Mouse (Mus musculus): ENCODE data around the gene Gm3233. TPM values are rescaled to one million over a fixed set of nuclear protein-coding genes. Genes with fewer than 3 reads are reported as not detected.
"Not testable (repeated sequence)": the region's sequence is repeated elsewhere in the genome, so short reads cannot be mapped to it uniquely, and the experiment has no call there.

Gm3233 gene
- not detected in 2 replicates for polyA plus RNA-seq (2012; ENCODE audit: insufficient read depth, insufficient read length, missing spikeins)

DNA sequence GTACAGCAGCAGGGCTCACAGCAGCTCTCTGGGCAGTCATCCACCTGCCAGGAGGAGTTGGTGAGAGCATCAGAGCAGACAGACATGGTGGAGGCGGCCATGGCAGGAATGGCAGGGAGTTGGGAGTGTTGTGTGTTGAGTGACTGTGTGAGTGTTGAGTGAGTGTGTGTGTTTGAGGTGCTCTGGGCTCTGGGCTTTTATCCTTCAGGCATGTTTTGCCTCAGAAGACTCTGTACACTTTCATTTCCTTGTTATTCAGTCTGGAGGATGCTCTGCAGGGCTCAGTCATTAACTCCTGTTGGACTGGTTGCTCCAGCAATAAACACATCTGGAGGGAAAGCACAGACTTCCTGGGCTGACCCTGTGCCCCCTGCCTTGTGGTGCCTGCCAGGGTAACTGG lies at the start of gene Gm3233:
Gene Gm3233, minus strand, starts transcription at position 101 of the 400 bp plus-strand sequence.
- H3K4me1 ChIP-seq (ENCODE audit: control insufficient read depth, insufficient read depth, insufficient read length, low read length); H3K4me3 ChIP-seq (ENCODE audit: insufficient read depth, low read depth, low read length); H3K27ac ChIP-seq (replicated peaks; ENCODE audit: low read depth, low read length): not testable (repeated sequence)

DNA sequence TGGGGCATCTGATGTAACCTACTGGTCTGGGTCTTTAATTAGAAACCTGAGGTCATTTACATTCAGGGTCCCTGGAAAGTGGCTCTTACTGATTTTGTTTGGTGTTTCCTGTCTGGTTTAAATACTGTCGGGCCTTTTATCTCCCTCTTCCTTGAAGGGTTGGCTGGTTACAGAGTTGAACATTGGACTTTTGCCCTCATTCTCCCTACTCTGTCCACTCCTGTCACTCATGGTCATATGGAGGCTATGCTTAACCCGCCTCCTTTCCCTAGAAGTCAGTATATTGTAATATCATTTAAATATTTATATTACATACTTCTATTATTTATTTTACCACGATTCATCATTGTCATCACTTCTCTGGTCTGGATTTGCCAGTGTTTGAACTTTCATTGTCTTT lies 44.6 kb upstream of the Gm3233 start:
- Histone ChIP-seq H3K4me3 (ENCODE audit: insufficient read depth, low read depth, low read length) (no peak overlapping the region), H3K27ac (replicated peaks; ENCODE audit: low read depth, low read length) (no peak overlapping the region), H3K4me1 (ENCODE audit: control insufficient read depth, insufficient read depth, insufficient read length, low read length) (no peaks in the 10 kb centered on the region)

DNA sequence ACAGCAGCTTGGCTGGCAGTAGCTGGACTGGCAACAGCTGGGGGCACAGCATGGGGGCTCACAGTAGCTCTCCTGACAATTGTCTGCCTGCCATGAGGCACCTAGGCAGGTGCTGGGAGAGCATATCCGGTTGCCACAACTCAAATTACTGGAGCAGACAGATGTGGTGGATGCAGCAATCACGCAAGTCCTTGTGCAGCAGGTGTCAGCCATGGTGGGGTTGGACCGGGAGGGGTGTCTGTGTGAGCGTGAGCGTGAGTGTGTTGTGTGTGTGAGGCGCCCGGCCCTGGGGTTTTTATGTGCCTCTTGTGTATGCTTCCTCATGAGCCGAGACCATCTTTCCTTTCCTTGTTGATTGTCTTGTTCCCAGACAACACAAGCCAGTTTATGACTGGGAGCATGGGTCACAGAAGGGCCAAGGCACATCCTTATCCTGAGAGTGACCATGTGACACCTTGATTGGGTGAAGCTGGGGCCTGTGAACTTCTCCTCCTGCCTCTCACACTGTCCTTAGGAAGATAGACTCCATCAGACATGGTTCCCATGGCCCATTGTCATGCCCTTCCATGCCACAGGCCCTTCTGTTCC lies 39.5 kb upstream of the Gm3233 start, which contains the start of gene Gm19668:
Gene Gm19668, minus strand, starts transcription at position 213 of the 588 bp plus-strand sequence.
- H3K4me1 ChIP-seq (ENCODE audit: control insufficient read depth, insufficient read depth, insufficient read length, low read length), result no peaks in the 10 kb centered on the region
- no peak within 1 kb of the TSS for H3K4me3 ChIP-seq (ENCODE audit: insufficient read depth, low read depth, low read length)
- no peak within 1 kb of the TSS for H3K27ac ChIP-seq (replicated peaks; ENCODE audit: low read depth, low read length)

DNA sequence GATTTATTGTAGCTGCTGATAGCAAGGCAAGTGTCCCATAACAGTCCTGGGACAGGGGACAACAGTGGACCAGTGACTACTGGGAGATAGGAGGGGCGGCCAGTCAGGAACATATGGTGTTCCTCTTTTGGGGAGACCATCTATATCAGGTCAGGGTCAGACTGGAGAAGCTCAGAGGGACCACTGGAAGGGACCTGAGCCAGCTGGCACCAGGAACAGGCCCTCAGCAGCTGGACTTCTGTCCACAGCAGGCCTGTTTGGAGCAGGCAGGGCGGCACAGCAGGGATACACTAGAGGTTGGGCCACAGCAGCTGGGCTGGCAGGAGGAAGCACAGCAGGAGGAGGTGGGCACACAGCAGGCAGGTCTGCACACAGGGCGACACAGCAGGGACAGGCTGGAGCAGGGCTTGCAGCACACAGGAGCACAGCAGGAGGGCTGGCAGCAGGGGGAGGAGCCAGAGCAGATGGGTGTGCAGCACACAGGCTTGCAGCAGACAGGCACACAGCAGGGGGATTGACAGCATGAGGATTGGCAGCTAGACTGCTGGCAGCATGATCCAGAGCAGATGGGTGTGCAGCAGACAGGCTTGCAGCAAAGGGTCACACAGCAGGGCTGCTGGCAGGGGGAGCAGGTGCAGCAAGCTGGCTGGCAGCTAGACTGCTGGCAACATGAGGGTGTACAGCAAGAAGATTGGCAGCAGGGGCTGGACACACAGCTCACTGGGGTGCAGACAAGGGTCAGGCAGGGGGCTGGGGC lies 38.9 kb upstream of the Gm3233 start:
- H3K4me3 ChIP-seq (ENCODE audit: insufficient read depth, low read depth, low read length); H3K4me1 ChIP-seq (ENCODE audit: control insufficient read depth, insufficient read depth, insufficient read length, low read length); H3K27ac ChIP-seq (replicated peaks; ENCODE audit: low read depth, low read length): not testable (repeated sequence)

DNA sequence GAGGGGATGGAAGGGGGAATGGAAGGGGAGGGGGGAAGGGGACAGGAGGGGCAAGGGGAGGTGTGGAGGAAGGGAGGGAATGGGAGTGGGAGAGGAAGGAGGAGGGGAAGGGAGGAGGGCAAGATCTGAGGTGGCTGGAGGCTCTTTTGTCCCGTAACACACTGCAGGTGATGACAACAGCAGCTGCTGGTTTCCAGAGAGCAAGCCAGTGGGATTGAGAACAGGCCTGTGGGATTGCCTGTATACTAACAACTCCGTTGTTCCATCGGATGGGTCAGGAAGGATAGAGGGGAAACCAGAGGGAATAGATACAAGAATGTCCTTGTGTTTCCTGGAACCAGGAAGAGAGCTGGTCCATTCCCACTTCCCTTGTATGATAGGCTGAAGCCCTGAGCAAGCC lies 38.2 kb upstream of the Gm3233 start:
- H3K4me3 ChIP-seq (ENCODE audit: insufficient read depth, low read depth, low read length), result no peak overlapping the region
- H3K4me1 ChIP-seq (ENCODE audit: control insufficient read depth, insufficient read depth, insufficient read length, low read length), result no peaks in the 10 kb centered on the region
- no peak overlapping the region for H3K27ac ChIP-seq (replicated peaks; ENCODE audit: low read depth, low read length)

DNA sequence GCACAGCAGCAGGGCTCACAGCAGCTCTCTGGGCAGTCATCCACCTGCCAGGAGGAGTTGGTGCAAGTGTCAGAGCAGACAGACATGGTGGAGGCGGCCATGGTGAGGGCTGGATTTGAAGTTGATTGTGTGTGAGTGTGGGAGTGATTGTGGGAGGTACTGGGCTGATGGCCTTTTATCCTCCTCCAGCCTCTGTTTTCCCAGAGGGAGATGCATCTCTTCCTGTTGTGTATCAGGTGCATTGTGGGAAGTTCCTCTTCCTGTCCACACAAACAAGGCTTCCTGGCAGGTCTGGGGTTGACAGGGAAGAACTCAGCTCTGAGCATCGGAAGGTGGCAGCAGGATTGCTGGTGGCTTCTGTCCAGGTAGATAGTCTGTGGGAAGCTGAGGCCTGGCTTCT lies 35.5 kb upstream of the Gm3233 start, which contains the start of gene Gm9639:
Gene Gm9639, minus strand, starts transcription at position 101 of the 400 bp plus-strand sequence.
- Histone ChIP-seq H3K27ac (replicated peaks; ENCODE audit: low read depth, low read length) (no peak within 1 kb of the TSS), H3K4me3 (ENCODE audit: insufficient read depth, low read depth, low read length) (no peak within 1 kb of the TSS), H3K4me1 (ENCODE audit: control insufficient read depth, insufficient read depth, insufficient read length, low read length) (no peaks in the 10 kb centered on the region)

DNA sequence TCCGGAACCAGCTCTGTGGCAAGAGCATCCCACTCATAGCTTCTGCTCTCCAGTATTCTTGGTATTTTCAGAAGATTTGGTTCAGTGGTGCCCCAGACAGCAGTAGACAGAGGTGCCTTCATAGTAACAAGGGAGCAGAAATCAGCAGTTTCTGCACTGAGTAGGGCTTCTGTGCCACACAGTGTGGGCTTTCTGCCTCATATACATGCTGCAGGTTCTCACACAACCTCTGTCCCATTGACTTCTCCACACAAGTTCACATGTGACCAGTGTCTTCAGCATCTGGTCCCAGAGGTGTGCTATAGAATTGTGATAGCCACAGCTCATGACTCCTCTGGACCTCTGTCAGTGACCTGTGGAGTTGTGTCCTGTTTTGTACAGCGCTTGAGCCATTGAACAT lies 29.1 kb upstream of the Gm3233 start:
- Histone ChIP-seq H3K27ac (replicated peaks; ENCODE audit: low read depth, low read length) (no peak overlapping the region), H3K4me1 (ENCODE audit: control insufficient read depth, insufficient read depth, insufficient read length, low read length) (no peaks in the 10 kb centered on the region), H3K4me3 (ENCODE audit: insufficient read depth, low read depth, low read length) (no peak overlapping the region)

DNA sequence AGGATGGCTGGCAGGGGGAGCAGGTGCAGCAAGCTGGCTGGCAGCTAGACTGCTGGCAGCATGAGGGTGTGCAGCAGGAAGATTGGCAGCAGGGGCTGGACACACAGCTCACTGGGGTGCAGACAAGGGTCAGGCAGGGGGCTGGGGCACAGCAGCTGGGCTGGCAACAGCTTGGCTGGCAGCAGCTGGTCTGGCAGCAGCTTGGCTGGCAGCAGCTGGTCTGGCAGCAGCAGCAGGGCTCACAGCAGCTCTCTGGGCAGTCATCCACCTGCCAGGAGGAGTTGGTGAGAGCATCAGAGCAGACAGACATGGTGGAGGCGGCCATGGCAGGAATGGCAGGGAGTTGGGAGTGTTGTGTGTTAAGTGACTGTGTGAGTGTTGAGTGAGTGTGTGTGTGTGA lies 28.4 kb upstream of the Gm3233 start, which contains the start of gene Gm7137:
Gene Gm7137, minus strand, starts transcription at position 325 of the 400 bp plus-strand sequence.
- H3K4me1 ChIP-seq (ENCODE audit: control insufficient read depth, insufficient read depth, insufficient read length, low read length); H3K4me3 ChIP-seq (ENCODE audit: insufficient read depth, low read depth, low read length); H3K27ac ChIP-seq (replicated peaks; ENCODE audit: low read depth, low read length): not testable (repeated sequence)

DNA sequence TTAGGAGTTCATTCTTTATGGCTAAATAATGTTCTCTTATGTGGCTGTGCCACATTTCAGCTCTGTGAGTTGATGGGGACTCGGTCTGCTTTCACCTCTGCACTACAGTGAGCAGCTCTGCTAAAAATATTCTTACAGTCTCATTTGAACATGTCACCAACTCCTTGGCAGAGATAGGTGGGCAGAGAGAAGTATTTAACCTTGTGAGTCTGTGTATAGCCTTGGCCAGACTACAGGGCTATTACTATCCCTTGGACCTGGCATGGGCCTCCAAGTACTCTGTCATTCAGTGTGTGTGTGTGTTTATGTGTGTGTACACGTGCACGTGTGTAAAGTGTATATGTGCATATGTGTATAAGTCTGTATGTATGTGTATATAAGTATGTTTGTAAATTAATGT lies 23.9 kb upstream of the Gm3233 start:
- not testable (repeated sequence) for H3K4me1 ChIP-seq (ENCODE audit: control insufficient read depth, insufficient read depth, insufficient read length, low read length); H3K4me3 ChIP-seq (ENCODE audit: insufficient read depth, low read depth, low read length); H3K27ac ChIP-seq (replicated peaks; ENCODE audit: low read depth, low read length)

DNA sequence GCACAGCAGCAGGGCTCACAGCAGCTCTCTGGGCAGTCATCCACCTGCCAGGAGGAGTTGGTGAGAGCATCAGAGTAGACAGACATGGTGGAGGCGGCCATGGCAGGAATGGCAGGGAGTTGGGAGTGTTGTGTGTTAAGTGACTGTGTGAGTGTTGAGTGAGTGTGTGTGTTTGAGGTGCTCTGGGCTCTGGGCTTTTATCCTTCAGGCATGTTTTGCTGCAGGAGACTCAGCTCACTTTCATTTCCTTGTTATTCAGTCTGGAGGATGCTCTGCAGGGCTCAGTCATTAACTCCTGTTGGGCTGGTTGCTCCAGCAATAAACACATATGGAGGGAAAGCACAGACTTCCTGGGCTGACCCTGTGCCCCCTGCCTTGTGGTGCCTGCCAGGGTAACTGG lies 23.0 kb upstream of the Gm3233 start, which contains the start of gene Gm3250:
Gene Gm3250, minus strand, starts transcription at position 101 of the 400 bp plus-strand sequence.
- not testable (repeated sequence) for H3K4me3 ChIP-seq (ENCODE audit: insufficient read depth, low read depth, low read length); H3K4me1 ChIP-seq (ENCODE audit: control insufficient read depth, insufficient read depth, insufficient read length, low read length)

DNA sequence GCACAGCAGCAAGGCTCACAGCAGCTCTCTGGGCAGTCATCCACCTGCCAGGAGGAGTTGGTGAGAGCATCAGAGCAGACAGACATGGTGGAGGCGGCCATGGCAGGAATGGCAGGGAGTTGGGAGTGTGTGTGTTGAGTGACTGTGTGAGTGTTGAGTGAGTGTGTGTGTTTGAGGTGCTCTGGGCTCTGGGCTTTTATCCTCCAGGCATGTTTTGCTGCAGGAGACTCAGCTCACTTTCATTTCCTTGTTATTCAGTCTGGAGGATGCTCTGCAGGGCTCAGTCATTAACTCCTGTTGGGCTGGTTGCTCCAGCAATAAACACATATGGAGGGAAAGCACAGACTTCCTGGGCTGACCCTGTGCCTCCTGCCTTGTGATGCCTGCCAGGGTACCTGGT lies 17.4 kb upstream of the Gm3233 start, which contains the start of gene Gm7138:
Gene Gm7138, minus strand, starts transcription at position 101 of the 400 bp plus-strand sequence.
- not testable (repeated sequence) for H3K4me1 ChIP-seq (ENCODE audit: control insufficient read depth, insufficient read depth, insufficient read length, low read length); H3K4me3 ChIP-seq (ENCODE audit: insufficient read depth, low read depth, low read length); H3K27ac ChIP-seq (replicated peaks; ENCODE audit: low read depth, low read length)

More for the DNA sequence above, 23.0 kb upstream of the Gm3233 start, which contains the start of gene Gm3250:
- H3K27ac ChIP-seq (replicated peaks; ENCODE audit: low read depth, low read length), result not testable (repeated sequence)

DNA sequence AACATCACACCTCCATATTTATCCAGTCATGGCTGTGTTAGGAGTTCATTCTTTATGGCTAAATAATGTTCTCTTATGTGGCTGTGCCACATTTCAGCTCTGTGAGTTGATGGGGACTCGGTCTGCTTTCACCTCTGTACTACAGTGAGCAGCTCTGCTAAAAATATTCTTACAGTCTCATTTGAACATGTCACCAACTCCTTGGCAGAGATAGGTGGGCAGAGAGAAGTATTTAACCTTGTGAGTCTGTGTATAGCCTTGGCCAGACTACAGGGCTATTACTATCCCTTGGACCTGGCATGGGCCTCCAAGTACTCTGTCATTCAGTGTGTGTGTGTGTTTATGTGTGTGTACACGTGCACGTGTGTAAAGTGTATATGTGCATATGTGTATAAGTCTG lies 12.7 kb upstream of the Gm3233 start:
- H3K27ac ChIP-seq (replicated peaks; ENCODE audit: low read depth, low read length); H3K4me1 ChIP-seq (ENCODE audit: control insufficient read depth, insufficient read depth, insufficient read length, low read length); H3K4me3 ChIP-seq (ENCODE audit: insufficient read depth, low read depth, low read length): not testable (repeated sequence)

DNA sequence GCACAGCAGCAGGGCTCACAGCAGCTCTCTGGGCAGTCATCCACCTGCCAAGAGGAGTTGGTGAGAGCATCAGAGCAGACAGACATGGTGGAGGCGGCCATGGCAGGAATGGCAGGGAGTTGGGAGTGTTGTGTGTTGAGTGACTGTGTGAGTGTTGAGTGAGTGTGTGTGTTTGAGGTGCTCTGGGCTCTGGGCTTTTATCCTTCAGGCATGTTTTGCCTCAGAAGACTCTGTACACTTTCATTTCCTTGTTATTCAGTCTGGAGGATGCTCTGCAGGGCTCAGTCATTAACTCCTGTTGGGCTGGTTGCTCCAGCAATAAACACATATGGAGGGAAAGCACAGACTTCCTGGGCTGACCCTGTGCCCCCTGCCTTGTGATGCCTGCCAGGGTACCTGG lies 11.7 kb upstream of the Gm3233 start, which contains the start of gene Gm3238:
Gene Gm3238, minus strand, starts transcription at position 101 of the 400 bp plus-strand sequence.
- H3K4me1 ChIP-seq (ENCODE audit: control insufficient read depth, insufficient read depth, insufficient read length, low read length); H3K27ac ChIP-seq (replicated peaks; ENCODE audit: low read depth, low read length); H3K4me3 ChIP-seq (ENCODE audit: insufficient read depth, low read depth, low read length): not testable (repeated sequence)

DNA sequence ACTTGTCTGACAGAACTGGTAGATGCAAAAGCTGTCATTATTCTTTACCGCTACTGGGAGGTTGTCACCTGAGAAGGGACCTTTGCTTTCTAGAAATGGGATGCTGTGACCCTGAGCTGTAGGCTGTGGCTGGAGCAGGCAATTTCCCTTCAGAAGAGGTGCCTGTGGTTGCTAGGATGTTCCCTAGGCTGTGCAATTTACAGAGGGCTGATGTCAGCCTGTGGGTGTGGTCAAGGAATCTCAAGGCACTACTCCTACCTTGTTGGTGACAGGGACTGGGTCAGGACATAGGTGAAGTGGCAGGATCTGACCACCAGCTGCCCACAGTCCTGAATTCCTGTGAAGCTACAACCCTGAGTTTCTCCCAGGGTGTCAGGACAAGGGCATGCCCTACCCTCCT lies 10.2 kb upstream of the Gm3233 start:
- no peaks in the 10 kb centered on the region for H3K4me1 ChIP-seq (ENCODE audit: control insufficient read depth, insufficient read depth, insufficient read length, low read length)
- no peak overlapping the region for H3K4me3 ChIP-seq (ENCODE audit: insufficient read depth, low read depth, low read length)

DNA sequence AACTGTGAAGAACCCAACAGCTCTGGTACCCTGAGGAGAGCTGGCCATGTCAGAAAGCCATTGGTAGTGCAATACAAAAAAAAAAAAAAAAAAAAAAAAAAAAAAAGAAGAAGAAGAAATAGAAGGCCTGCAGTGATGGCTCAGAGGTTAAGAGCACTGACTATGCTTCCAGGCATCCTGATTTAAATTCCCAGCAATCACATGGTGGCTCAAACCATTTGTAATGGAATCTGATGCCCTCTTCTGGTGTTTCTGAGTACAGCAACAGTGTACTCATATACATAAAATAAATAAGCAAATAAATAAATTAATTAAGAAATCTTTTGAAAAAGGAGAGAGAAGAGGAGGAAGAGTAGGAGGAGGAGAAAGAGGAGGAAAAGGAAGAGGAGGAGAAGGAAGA lies 6.0 kb downstream of the Gm3233 start:
- Histone ChIP-seq H3K4me1 (ENCODE audit: control insufficient read depth, insufficient read depth, insufficient read length, low read length) (no peaks in the 10 kb centered on the region), H3K27ac (replicated peaks; ENCODE audit: low read depth, low read length) (no peak overlapping the region), H3K4me3 (ENCODE audit: insufficient read depth, low read depth, low read length) (no peak overlapping the region)

More for the DNA sequence above, 10.2 kb upstream of the Gm3233 start:
- H3K27ac ChIP-seq (replicated peaks; ENCODE audit: low read depth, low read length), result no peak overlapping the region
